Mouse (Mus musculus): Measurements from ENCODE around the gene Ntf3. TPM values are rescaled to one million over a fixed set of nuclear protein-coding genes. Genes with fewer than 3 reads are reported as not detected.

Ntf3 gene
- total RNA-seq, 2 experiments from 2014 or later, result 3.4 to 4.5 TPM

DNA sequence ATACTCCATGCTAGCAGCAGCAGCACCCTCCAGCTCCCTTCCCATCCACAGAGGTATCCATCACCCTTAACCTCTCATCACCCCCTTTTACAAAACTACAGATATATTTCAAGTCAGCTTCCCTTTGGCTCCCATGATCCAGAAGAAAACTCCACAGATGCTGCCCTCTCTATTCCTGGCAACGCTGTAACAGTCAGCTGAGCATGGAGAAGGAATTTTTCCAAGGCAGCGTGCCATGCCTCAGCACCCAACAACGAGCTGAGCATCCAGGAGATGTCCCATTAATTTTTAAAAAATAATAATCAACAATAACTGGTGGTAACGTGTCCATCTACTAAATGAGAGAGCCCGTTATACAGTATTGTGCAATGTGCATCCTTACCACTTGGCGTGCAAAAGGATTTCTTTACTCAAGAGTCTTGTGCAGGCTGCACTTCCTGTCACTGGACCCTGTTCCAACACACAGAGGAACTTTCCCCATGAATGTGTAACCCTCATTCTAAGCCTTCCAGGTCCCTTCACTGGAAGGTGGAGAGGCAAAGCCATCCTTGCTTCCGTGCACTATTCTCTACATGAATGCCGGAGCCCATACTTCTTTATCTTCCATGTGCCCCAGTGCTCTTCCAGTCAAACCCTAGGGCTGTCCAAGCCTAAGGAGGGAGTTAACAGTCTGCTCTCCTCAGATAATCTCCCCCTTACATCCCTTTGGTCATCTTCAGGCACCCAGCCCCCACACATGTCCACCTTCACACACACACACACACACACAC lies 5.0 kb downstream of the Ntf3 start:
- intact Hi-C loops (cut with DNase I), result loop anchor here (2.0 to 10.0 kb wide), 2 partner anchors 55 to 373 kb away; partner anchors contain the start of gene Kcna5
- DNase-seq, result no peak

GRCm38 (mm10) chr6:126160067-126160411 lies 6.7 kb downstream of the Ntf3 start:
- intact Hi-C loops (cut with DNase I), result loop anchor here (10.0 kb wide), 1 partner anchor 375 kb away; the partner anchor contains the start of gene Kcna5
- peak in 1 of 2 experiments; percentile 52 for DNase-seq

GRCm38 (mm10) chr6:126159279-126160066 lies 7.2 kb downstream of the Ntf3 start:
- peak; percentile 40 to 71 for DNase-seq
- intact Hi-C loops (cut with DNase I), result loop anchor here (2.0 to 10.0 kb wide), 2 partner anchors 19 to 375 kb away; partner anchors contain the start of gene Kcna5

DNA sequence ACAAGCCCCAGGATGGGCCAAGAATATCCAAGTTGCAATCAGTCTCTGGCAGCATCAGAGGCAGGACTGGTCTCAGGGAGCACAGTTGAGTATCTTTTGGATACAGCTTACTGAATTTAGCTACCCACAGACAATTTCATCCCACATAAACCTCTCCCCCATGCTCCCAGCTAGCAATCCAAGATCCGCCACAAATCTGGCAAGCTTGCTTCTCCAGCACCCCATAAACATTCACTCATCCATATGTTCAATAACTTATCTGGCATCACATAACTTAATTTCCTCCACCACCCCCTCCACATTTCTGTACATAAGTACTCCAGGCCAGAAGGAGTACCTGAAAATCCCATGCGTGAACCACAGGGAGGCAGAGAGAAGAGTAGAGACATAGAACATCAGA lies 10.8 kb downstream of the Ntf3 start:
- DNase-seq, result no peak
- intact Hi-C loops (cut with DNase I), result no loop called here

- intact Hi-C loops (cut with DNase I), result loop anchor here (5.0 kb wide), 3 partner anchors 218 to 398 kb away; no protein-coding TSS in a partner anchor
- peak; percentile 29 to 55 for DNase-seq
Observed at GRCm38 (mm10) chr6:126154372-126154982, 12.2 kb downstream of the Ntf3 start.

- DNase-seq, result no peak
- intact Hi-C loops (cut with DNase I), result loop anchor here (5.0 kb wide), 3 partner anchors 219 to 399 kb away; no protein-coding TSS in a partner anchor
Observed at GRCm38 (mm10) chr6:126153154-126153553, 13.6 kb downstream of the Ntf3 start.

DNA sequence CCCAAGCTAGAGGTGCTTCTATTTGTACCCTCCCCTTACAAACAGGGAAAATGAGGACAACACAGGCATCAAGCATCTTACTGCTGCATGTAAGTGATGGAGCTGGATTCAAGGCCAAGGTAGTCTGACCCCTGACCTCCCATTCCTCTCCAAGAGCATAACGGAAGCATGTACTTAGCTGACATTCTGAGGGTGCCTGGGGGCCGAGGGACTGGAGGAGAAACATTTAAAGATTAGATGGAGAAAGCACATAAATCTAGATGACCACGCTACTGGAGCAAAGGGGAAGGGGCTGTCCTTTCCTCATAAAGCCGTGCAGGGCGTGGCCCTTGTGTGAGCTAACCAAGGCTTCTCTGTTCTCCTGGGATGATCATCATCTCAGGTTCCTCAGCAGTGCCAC lies 23.1 kb downstream of the Ntf3 start:
- intact Hi-C loops (cut with DNase I), result loop anchor here (5.0 kb wide), 1 partner anchor 86 kb away; no protein-coding TSS in a partner anchor

GRCm38 (mm10) chr6:126142741-126143140 lies 24.0 kb downstream of the Ntf3 start:
- intact Hi-C loops (cut with DNase I), result loop anchor here (5.0 kb wide), 1 partner anchor 85 kb away; no protein-coding TSS in a partner anchor
- DNase-seq, result no peak

More for the DNA sequence above, 23.1 kb downstream of the Ntf3 start:
- no peak for DNase-seq

- DNase-seq, result no peak
- intact Hi-C loops (cut with DNase I), result loop anchor here (5.0 kb wide), 1 partner anchor 85 kb away; no protein-coding TSS in a partner anchor
Observed at GRCm38 (mm10) chr6:126142021-126142554, 24.6 kb downstream of the Ntf3 start.

DNA sequence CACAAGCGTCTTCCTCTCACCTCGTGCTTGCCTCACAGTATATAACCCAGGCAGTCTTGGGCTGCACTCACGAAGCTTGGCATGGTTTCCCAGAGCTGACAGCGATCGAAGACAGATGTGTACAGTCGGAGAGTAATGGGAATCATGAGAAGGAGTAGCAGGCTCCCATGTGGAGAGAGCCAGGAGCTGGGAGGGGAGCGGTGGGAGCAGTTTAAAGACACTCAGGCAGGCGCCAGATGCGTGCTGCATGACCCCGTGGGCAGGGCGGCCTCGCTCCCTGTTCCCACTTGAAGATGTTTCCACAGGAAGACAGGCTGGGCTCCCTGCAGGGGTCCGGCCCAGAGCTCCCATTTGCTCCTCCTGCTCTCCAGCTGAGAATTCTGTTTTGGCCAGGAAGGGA lies 25.2 kb downstream of the Ntf3 start:
- intact Hi-C loops (cut with DNase I), result loop anchor here (2.0 to 5.0 kb wide), 3 partner anchors 17 to 84 kb away; no protein-coding TSS in a partner anchor

GRCm38 (mm10) chr6:126140961-126141360 lies 25.7 kb downstream of the Ntf3 start:
- intact Hi-C loops (cut with DNase I), result loop anchor here (2.0 to 5.0 kb wide), 3 partner anchors 18 to 84 kb away; no protein-coding TSS in a partner anchor
- DNase-seq, result no peak

More for the DNA sequence above, 25.2 kb downstream of the Ntf3 start:
- DNase-seq, result peak; percentile 51 to 54

GRCm38 (mm10) chr6:126140416-126140815 lies 26.3 kb downstream of the Ntf3 start:
- intact Hi-C loops (cut with DNase I), result loop anchor here (2.0 to 5.0 kb wide), 3 partner anchors 18 to 83 kb away; no protein-coding TSS in a partner anchor
- peak in 1 of 2 experiments; percentile 32 for DNase-seq

GRCm38 (mm10) chr6:126134155-126134906 lies 32.4 kb downstream of the Ntf3 start:
- peak in 1 of 2 experiments; percentile 21 for DNase-seq
- intact Hi-C loops (cut with DNase I), result no loop called here

GRCm38 (mm10) chr6:126128238-126128637 lies 38.5 kb downstream of the Ntf3 start:
- intact Hi-C loops (cut with DNase I), result no loop called here
- no peak for DNase-seq

GRCm38 (mm10) chr6:126118247-126118646 lies 48.5 kb downstream of the Ntf3 start:
- intact Hi-C loops (cut with DNase I), result no loop called here

DNA sequence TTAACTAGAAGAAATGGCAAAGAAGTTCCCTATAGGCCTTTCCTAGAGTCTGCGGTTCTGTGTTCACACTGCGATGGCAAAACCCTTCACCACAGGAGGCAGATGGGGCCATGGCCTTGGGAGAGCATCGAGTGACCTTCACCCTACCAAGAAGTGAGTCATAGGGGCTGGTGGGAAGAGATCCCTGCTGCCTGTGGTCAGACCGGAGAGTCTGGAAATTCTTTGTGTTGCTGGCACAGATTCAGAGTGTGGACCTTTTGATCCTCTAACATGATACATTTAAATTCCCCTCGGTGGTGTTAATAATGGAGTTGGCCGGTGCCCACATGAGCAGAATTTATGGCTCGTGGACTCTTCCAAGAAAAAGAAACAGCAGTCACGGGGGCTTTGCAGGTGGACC lies 49.5 kb downstream of the Ntf3 start:
- DNase-seq, result no peak
- intact Hi-C loops (cut with DNase I), result no loop called here

More at GRCm38 (mm10) chr6:126118247-126118646, 48.5 kb downstream of the Ntf3 start:
- DNase-seq, result no peak

DNA sequence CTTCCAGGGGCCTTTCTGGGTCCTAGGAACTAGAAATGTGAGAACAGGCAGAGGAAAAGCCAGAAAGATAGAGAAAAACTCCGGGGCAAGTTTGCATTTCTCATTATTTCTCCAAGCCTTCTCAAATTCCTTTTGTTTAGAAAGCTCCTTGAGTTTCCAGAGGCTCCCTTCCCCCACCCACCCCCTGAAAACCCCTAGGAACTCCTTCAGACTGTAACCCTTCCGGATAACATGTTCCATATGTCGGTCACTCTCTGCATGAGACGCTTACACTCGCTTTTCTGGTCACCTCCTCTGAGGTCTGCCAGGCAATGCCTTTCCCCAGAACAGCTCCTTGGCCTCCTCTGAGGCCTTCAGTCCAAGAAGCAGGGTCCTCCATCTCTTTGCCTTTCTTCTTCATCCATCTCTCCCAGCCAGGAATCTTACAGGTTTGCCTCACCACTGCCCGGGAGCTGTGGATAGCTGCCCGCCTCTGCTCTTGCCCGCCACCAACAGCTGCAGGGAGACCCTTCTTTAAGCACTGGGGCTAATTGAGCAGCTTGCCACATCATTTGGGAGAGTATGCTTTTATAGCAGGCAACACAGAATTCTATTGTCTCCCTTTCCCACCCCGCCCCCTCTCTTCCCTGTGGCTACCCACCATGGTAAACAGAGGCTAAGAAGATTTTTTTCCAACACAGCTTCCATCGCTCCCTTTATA lies 51.6 kb downstream of the Ntf3 start:
- intact Hi-C loops (cut with DNase I), result no loop called here
- no peak for DNase-seq

DNA sequence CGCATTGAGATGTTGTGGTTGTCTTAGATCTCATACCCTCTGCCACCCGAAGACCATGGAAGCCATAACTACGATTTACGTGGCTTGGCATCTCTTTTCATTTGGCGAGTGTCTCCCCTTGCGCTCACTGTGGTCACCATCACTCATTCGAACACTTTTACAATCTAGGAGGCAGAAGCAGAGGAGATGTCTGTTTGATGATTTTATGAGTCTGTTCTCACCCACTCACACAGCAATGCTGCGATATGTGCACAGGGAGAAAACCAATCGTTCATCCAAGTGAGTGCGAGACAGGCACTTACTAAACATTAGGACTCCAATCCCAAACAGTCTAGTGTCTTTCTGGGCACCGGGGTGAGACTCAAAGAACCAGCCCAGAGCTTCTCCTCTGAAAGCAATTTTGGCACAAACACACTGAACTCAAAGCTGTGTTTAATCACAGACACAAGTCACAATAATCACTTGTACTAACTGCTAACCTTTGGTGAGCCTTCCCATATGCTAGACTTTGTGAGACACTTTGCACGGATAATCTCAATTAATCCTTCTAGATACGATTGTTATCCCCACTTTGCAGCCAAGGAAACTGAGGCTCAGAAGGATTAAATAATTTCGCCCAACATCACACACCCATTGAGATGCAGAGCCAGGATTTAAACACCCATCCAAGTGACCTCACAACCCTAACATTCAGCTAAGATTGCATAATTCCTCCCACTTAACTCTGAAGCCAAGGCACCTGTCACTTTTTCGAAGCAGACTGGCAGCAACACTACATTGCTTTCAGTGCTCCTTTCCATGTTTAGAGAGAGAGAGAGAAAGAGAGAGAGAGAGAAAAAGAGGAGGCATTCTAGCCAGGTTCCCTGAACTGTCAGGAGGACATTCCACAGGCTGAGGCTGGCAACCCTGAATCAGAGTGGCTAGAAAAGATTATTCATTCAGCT lies 55.5 kb downstream of the Ntf3 start:
- DNase-seq, result no peak

More for the DNA sequence above, 55.5 kb downstream of the Ntf3 start:
- intact Hi-C loops (cut with DNase I), result no loop called here

All from heart, postnatal 36 days (tissue).